Mouse (Mus musculus): ENCODE results near the gene Themis3. TPM values are rescaled to one million over a fixed set of nuclear protein-coding genes. Genes with fewer than 3 reads are reported as not detected.

The Themis3 gene
- not detected in 2 replicates for polyA plus RNA-seq (2014; fragmentation: Nextera tagmentation; extraction: Ambion mirVana)

DNA sequence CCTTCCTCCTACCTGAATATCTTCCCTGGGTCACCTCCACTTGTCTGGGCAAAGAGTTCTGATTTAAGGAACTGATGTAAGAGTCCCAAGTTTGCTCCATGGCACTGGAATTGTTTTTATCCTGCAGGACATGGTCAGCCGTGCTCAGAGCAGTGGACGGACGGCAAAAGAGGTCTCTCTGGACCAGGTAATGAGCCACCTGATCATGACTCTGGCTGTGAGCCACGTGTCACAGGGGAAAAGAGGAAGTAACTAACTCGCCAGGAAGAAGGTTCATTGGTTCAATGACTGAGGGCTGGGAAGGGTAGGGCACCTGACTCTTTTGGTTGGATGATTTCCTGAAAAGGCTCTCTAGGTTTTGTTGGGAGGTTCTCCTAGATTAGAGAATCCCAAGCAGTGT is at the start of gene Themis3:
Gene Themis3 (minus strand): TSS at position 187 of the 400 bp plus-strand sequence.
- no peak within 1 kb of the TSS for H3K4me2 ChIP-seq (ENCODE audit: low read depth, low read length)
- ATAC-seq (ENCODE audit: low read depth) = no peak
- H3K36me3 ChIP-seq (ENCODE audit: control insufficient read depth, insufficient read depth, low read length) = no peaks in the 10 kb centered on the region
- no peak within 1 kb of the TSS for H3K9ac ChIP-seq (replicated peaks; ENCODE audit: low read depth, low read length)
- no peaks in the 10 kb centered on the region for H3K27me3 ChIP-seq (ENCODE audit: control insufficient read depth, insufficient read depth, low read length)
- H3K9me3 ChIP-seq (ENCODE audit: control insufficient read depth, low read length) = no peaks in the 10 kb centered on the region
- no peak within 1 kb of the TSS for H3K27ac ChIP-seq (ENCODE audit: low read depth, low read length)
- no peaks in the 10 kb centered on the region for H3K4me1 ChIP-seq (ENCODE audit: control insufficient read depth, insufficient read depth, low read length)
- WGBS = 75% methylated on average over 5 of the region's 5 CpGs
- no peak within 1 kb of the TSS for H3K4me3 ChIP-seq (ENCODE audit: low read depth, low read length)

DNA sequence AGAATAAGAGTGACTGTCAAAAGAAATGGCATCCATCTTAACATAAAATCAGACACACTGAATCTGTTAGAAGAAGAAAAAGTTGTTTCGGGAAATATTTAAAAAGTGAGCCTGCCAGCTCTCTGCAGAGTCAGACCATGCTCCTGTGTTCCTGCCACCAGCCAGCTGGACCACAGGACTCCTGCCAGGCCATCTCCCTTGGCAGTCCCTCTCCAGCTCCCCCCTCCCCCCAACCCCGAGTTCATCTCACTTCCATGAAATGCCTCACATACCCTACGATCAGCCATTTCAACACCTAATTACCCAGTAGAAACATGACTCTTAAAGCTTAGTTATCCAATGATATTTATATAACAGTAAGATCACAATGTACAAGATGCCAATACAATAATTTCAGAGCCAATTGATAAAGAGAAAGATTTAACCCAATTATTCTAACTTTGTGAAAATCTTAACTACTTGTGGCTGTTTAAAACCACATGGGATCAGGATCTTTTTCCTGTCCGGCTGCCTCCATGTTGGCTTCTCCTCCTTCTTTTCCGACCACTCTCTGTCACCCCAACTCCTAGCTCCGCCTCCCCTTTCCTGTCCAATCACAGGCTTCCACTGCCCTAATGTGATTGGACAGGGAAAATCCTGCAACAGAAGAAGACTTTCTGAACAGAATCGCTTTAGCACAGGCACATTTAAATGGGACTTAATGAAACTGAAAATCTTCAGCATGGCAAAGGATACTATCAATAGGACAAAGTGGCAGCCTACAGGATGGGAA is 43.7 kb upstream of the Themis3 start:
- no peak for ATAC-seq (ENCODE audit: low read depth)
- H3K27ac ChIP-seq (ENCODE audit: low read depth, low read length) = no peak overlapping the region
- 90% methylated on average over 7 of the region's 7 CpGs for WGBS
- no peaks in the 10 kb centered on the region for H3K9me3 ChIP-seq (ENCODE audit: control insufficient read depth, low read length)
- no peaks in the 10 kb centered on the region for H3K4me1 ChIP-seq (ENCODE audit: control insufficient read depth, insufficient read depth, low read length)
- no peak overlapping the region for H3K4me2 ChIP-seq (ENCODE audit: low read depth, low read length)
- no peak overlapping the region for H3K9ac ChIP-seq (replicated peaks; ENCODE audit: low read depth, low read length)
- no peak overlapping the region for H3K4me3 ChIP-seq (ENCODE audit: low read depth, low read length)
- H3K27me3 ChIP-seq (ENCODE audit: control insufficient read depth, insufficient read depth, low read length) = no peaks in the 10 kb centered on the region
- no peaks in the 10 kb centered on the region for H3K36me3 ChIP-seq (ENCODE audit: control insufficient read depth, insufficient read depth, low read length)

- Histone ChIP-seq H3K4me2 (ENCODE audit: low read depth, low read length) (no peak overlapping the region), H3K9ac (replicated peaks; ENCODE audit: low read depth, low read length) (no peak overlapping the region), H3K4me3 (ENCODE audit: low read depth, low read length) (no peak overlapping the region), H3K27me3 (ENCODE audit: control insufficient read depth, insufficient read depth, low read length) (no peaks in the 10 kb centered on the region), H3K27ac (ENCODE audit: low read depth, low read length) (0 out of 2 replicates have a peak overlapping the region, but pooled peaks have one; percentile 12), H3K4me1 (ENCODE audit: control insufficient read depth, insufficient read depth, low read length) (no peaks in the 10 kb centered on the region; the same call in 1 of the 2 replicates), H3K36me3 (ENCODE audit: control insufficient read depth, insufficient read depth, low read length) (no peaks in the 10 kb centered on the region), H3K9me3 (ENCODE audit: control insufficient read depth, low read length) (no peaks in the 10 kb centered on the region)
- 0 out of 2 replicates have a peak, but pooled peaks have one; percentile 34 for ATAC-seq (ENCODE audit: low read depth)
- WGBS = 53% methylated on average over 13 of the region's 13 CpGs
These were observed 25.7 kb upstream of the Themis3 start for GRCm38 (mm10) chr17:66619996-66620656.

GRCm38 (mm10) chr17:66619255-66619826 is 24.9 kb upstream of the Themis3 start:
- Histone ChIP-seq H3K9me3 (ENCODE audit: control insufficient read depth, low read length) (no peaks in the 10 kb centered on the region), H3K36me3 (ENCODE audit: control insufficient read depth, insufficient read depth, low read length) (no peaks in the 10 kb centered on the region), H3K27me3 (ENCODE audit: control insufficient read depth, insufficient read depth, low read length) (no peaks in the 10 kb centered on the region), H3K4me3 (ENCODE audit: low read depth, low read length) (no peak overlapping the region), H3K4me2 (ENCODE audit: low read depth, low read length) (no peak overlapping the region), H3K4me1 (ENCODE audit: control insufficient read depth, insufficient read depth, low read length) (no peaks in the 10 kb centered on the region; the same call in 1 of the 2 replicates), H3K27ac (ENCODE audit: low read depth, low read length) (no peak overlapping the region), H3K9ac (replicated peaks; ENCODE audit: low read depth, low read length) (no peak overlapping the region)
- peak; percentile 75; the same call in 1 of the 2 replicates for ATAC-seq (ENCODE audit: low read depth)
- WGBS = 56% methylated on average over 3 of the region's 3 CpGs

DNA sequence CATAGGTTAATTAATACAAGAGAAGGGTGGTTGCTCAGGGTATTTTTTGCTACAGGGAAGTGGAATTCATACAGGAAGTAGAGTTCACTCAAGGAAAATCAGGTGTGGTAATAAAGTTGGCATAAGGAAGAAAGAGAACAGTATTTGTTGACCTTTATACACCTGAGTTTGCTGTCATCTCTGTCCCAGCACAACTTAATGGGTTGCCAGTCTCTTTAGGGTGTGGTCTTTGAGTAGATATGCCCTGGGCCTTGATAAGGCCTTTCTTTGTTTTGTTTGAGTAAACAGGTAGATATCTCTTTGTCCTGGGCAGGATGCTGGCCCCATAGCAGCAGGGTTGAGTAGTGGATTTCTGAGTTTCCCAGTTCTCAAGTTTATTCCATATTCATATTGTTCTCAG is 15.6 kb upstream of the Themis3 start:
- no peaks in the 10 kb centered on the region for H3K27me3 ChIP-seq (ENCODE audit: control insufficient read depth, insufficient read depth, low read length)
- H3K27ac ChIP-seq (ENCODE audit: low read depth, low read length) = no peak overlapping the region
- ATAC-seq (ENCODE audit: low read depth) = no peak
- H3K4me1 ChIP-seq (ENCODE audit: control insufficient read depth, insufficient read depth, low read length) = no peaks in the 10 kb centered on the region
- H3K4me3 ChIP-seq (ENCODE audit: low read depth, low read length) = no peak overlapping the region
- H3K9me3 ChIP-seq (ENCODE audit: control insufficient read depth, low read length) = no peaks in the 10 kb centered on the region
- no peak overlapping the region for H3K4me2 ChIP-seq (ENCODE audit: low read depth, low read length)
- no peak overlapping the region for H3K9ac ChIP-seq (replicated peaks; ENCODE audit: low read depth, low read length)
- no peaks in the 10 kb centered on the region for H3K36me3 ChIP-seq (ENCODE audit: control insufficient read depth, insufficient read depth, low read length)

GRCm38 (mm10) chr17:66604931-66605330 is 10.5 kb upstream of the Themis3 start:
- no peak for ATAC-seq (ENCODE audit: low read depth)
- H3K4me1 ChIP-seq (ENCODE audit: control insufficient read depth, insufficient read depth, low read length) = no peaks in the 10 kb centered on the region
- no peaks in the 10 kb centered on the region for H3K36me3 ChIP-seq (ENCODE audit: control insufficient read depth, insufficient read depth, low read length)
- H3K9me3 ChIP-seq (ENCODE audit: control insufficient read depth, low read length) = no peaks in the 10 kb centered on the region
- no peak overlapping the region for H3K27ac ChIP-seq (ENCODE audit: low read depth, low read length)
- H3K27me3 ChIP-seq (ENCODE audit: control insufficient read depth, insufficient read depth, low read length) = no peaks in the 10 kb centered on the region
- no peak overlapping the region for H3K4me2 ChIP-seq (ENCODE audit: low read depth, low read length)
- no peak overlapping the region for H3K9ac ChIP-seq (replicated peaks; ENCODE audit: low read depth, low read length)
- WGBS = 78% methylated on average over 5 of the region's 5 CpGs
- H3K4me3 ChIP-seq (ENCODE audit: low read depth, low read length) = no peak overlapping the region

DNA sequence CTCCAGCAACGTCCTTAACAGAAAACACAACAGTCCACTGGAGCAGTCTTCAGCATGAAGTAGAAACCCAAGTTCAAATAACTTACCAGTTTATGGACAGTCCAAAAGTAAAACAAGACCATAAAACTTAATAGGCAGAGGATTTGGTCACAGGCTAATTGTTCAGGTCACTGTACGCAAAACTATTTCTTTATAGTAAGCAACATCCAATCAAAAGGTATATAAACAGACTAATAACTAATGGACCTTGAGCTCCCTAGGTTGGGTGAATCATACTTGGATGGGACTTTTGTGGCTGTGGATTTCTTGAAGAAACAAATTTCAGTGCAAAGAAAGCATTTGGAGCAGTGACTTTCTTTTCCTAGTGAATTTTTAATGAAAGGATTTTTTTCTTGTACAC is 6.8 kb upstream of the Themis3 start:
- Histone ChIP-seq H3K27me3 (ENCODE audit: control insufficient read depth, insufficient read depth, low read length) (no peaks in the 10 kb centered on the region), H3K36me3 (ENCODE audit: control insufficient read depth, insufficient read depth, low read length) (no peaks in the 10 kb centered on the region), H3K27ac (ENCODE audit: low read depth, low read length) (no peak overlapping the region), H3K9me3 (ENCODE audit: control insufficient read depth, low read length) (no peaks in the 10 kb centered on the region), H3K4me3 (ENCODE audit: low read depth, low read length) (no peak overlapping the region), H3K9ac (replicated peaks; ENCODE audit: low read depth, low read length) (no peak overlapping the region), H3K4me2 (ENCODE audit: low read depth, low read length) (no peak overlapping the region), H3K4me1 (ENCODE audit: control insufficient read depth, insufficient read depth, low read length) (no peaks in the 10 kb centered on the region)
- ATAC-seq (ENCODE audit: low read depth) = no peak
- WGBS = 84% methylated on average over 2 of the region's 2 CpGs

- Histone ChIP-seq H3K27me3 (ENCODE audit: control insufficient read depth, insufficient read depth, low read length) (no peaks in the 10 kb centered on the region), H3K9me3 (ENCODE audit: control insufficient read depth, low read length) (no peaks in the 10 kb centered on the region), H3K27ac (ENCODE audit: low read depth, low read length) (no peak overlapping the region), H3K4me2 (ENCODE audit: low read depth, low read length) (no peak overlapping the region), H3K4me1 (ENCODE audit: control insufficient read depth, insufficient read depth, low read length) (no peaks in the 10 kb centered on the region), H3K9ac (replicated peaks; ENCODE audit: low read depth, low read length) (no peak overlapping the region), H3K4me3 (ENCODE audit: low read depth, low read length) (no peak overlapping the region), H3K36me3 (ENCODE audit: control insufficient read depth, insufficient read depth, low read length) (no peaks in the 10 kb centered on the region)
- no peak for ATAC-seq (ENCODE audit: low read depth)
- 12% methylated on average over 3 of the region's 3 CpGs for WGBS
These were observed 1.4 kb upstream of the Themis3 start for GRCm38 (mm10) chr17:66595867-66596266.

DNA sequence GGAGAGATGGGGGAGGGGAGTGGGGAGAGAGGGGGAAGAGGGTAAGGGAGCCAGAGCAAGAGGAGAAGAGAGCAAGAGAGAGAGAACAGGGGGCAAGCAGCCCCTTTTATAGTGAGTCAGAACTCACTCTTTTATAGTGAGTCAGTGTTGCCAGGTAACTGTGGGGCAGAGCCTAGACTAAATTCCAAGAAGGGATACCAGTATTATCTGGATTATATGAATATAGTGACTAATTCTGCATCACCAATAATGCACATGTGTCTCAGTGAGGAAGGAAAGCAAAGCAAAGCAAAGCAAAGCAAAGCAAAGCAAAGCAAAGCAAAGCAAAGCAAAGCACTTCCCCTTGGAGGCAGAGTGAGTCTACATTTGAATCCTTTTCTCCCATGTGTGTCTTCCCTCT is 835 bp upstream of the Themis3 start:
- no peaks in the 10 kb centered on the region for H3K27me3 ChIP-seq (ENCODE audit: control insufficient read depth, insufficient read depth, low read length)
- ATAC-seq (ENCODE audit: low read depth) = no peak

More for the DNA sequence above, 835 bp upstream of the Themis3 start:
- Histone ChIP-seq H3K4me3 (ENCODE audit: low read depth, low read length) (no peak overlapping the region), H3K36me3 (ENCODE audit: control insufficient read depth, insufficient read depth, low read length) (no peaks in the 10 kb centered on the region), H3K9me3 (ENCODE audit: control insufficient read depth, low read length) (no peaks in the 10 kb centered on the region), H3K4me1 (ENCODE audit: control insufficient read depth, insufficient read depth, low read length) (no peaks in the 10 kb centered on the region), H3K4me2 (ENCODE audit: low read depth, low read length) (no peak overlapping the region), H3K9ac (replicated peaks; ENCODE audit: low read depth, low read length) (no peak overlapping the region), H3K27ac (ENCODE audit: low read depth, low read length) (no peak overlapping the region)

Measured in neural tube, embryonic 14.5 days (tissue).